Mouse (Mus musculus) hindbrain, embryonic 16.5 days (tissue): ENCODE results near the gene Ppm1e. TPM values are rescaled to one million over a fixed set of nuclear protein-coding genes. Genes with fewer than 3 reads are reported as not detected.
A peak's percentile ranks its signal among the peaks of the same experiment; 100 is the strongest.
"Not testable (repeated sequence)": the region's sequence is repeated elsewhere in the genome, so short reads cannot be mapped to it uniquely, and the experiment has no call there.

ENCODE experiments used
- ATAC-seq: fragments of 200-750 bp; cut with Nextera tagmentation; 2 replicates; pipeline ENCODE4 v1.8.0; 2017; ENCODE audit warnings: moderate TSS enrichment, moderate library complexity
- H3K27ac ChIP-seq: fragments of 300-500 bp; sonication (generic); 2 replicates; pipeline ENCODE4 v1.5.1; 2014; ENCODE audit warnings: low read depth, mild to moderate bottlenecking, control low read depth, low read length, moderate library complexity
- H3K27me3 ChIP-seq: fragments of 300-500 bp; sonication (generic); replicated peaks from 2 replicates; pipeline ENCODE4 v1.6.1; 2014; ENCODE audit warnings: low read length; ENCODE audit not compliant: control insufficient read depth, insufficient read depth
- H3K36me3 ChIP-seq: fragments of 300-500 bp; sonication (generic); 2 replicates; pipeline ENCODE4 v1.6.1; 2014; ENCODE audit warnings: mild to moderate bottlenecking, low read length, moderate library complexity, mixed read lengths; ENCODE audit not compliant: control insufficient read depth, insufficient read depth
- H3K4me1 ChIP-seq: fragments of 300-500 bp; sonication (generic); 2 replicates; pipeline ENCODE4 v1.6.1; 2014; ENCODE audit warnings: low read depth, low read length; ENCODE audit not compliant: control insufficient read depth, insufficient read depth
- H3K4me2 ChIP-seq: fragments of 300-500 bp; sonication (generic); 2 replicates; pipeline ENCODE4 v1.6.1; 2014; ENCODE audit warnings: mild to moderate bottlenecking, low read length, control low read depth, moderate library complexity
- H3K4me3 ChIP-seq: fragments of 300-500 bp; sonication (generic); 2 replicates; pipeline ENCODE4 v1.5.1; 2014; ENCODE audit warnings: mild to moderate bottlenecking, low read length, control low read depth, moderate library complexity
- H3K9ac ChIP-seq: fragments of 300-500 bp; sonication (generic); 2 replicates; pipeline ENCODE4 v1.6.1; 2014; ENCODE audit warnings: low read depth, mild to moderate bottlenecking, control low read depth, low read length, moderate library complexity
- H3K9me3 ChIP-seq: fragments of 300-500 bp; sonication (generic); 2 replicates; pipeline ENCODE4 v1.6.1; 2014; ENCODE audit warnings: mild to moderate bottlenecking, low read length, moderate library complexity; ENCODE audit not compliant: control insufficient read depth
- WGBS: fragments of 180-500 bp; shearing (Covaris S2); extraction: QIAGEN DNeasy Blood & Tissue Kit; methylation state at CpG from one replicate; pipeline ENCODE4 v1.1.7; 2014; 5-methylcytosine and 5-hydroxymethylcytosine counted together
- polyA plus RNA-seq: library from polyadenylated mRNA; unstranded; fragments of >200 nt; fragmentation: Nextera tagmentation; extraction: Ambion mirVana; gene quantifications from 2 replicates; pipeline ENCODE4 v1.2.1, GENCODE M21; 2015

The Ppm1e gene
- polyA plus RNA-seq, 1 experiment from 2014 or later, result 21.9 TPM

- Histone ChIP-seq H3K9me3 (no peaks in the 10 kb centered on the region), H3K36me3 (no peaks in the 10 kb centered on the region), H3K4me2 (no peak overlapping the region), H3K27ac (no peak overlapping the region), H3K9ac (no peak overlapping the region), H3K4me3 (no peak overlapping the region), H3K27me3 (no peaks in the 10 kb centered on the region), H3K4me1 (peaks cover 13% of the 10 kb centered on the region)
- 94% methylated on average over 2 of the region's 2 CpGs for WGBS
- no peak for ATAC-seq
These were observed 90.0 kb downstream of the Ppm1e start for GRCm38 (mm10) chr11:87268803-87269202.

- WGBS, result 65% methylated on average over 4 of the region's 4 CpGs
- no peak for ATAC-seq
- no peak overlapping the region for H3K9ac ChIP-seq
These were observed 92.6 kb downstream of the Ppm1e start for GRCm38 (mm10) chr11:87266246-87266645.

GRCm38 (mm10) chr11:87263946-87264345 is 94.9 kb downstream of the Ppm1e start:
- Histone ChIP-seq H3K27ac (no peak overlapping the region), H3K36me3 (no peaks in the 10 kb centered on the region), H3K9me3 (no peaks in the 10 kb centered on the region), H3K27me3 (no peaks in the 10 kb centered on the region), H3K4me3 (no peak overlapping the region), H3K4me2 (peak overlapping the region; percentile 21; the same call in 1 of the 2 replicates), H3K4me1 (peaks cover 11% of the 10 kb centered on the region), H3K9ac (no peak overlapping the region)
- ATAC-seq, result no peak
- WGBS, result 23% methylated on average over 7 of the region's 7 CpGs

More at GRCm38 (mm10) chr11:87266246-87266645, 92.6 kb downstream of the Ppm1e start:
- H3K4me1 ChIP-seq, result peaks cover 17% of the 10 kb centered on the region
- H3K4me2 ChIP-seq, result no peak overlapping the region
- no peak overlapping the region for H3K27ac ChIP-seq
- no peaks in the 10 kb centered on the region for H3K36me3 ChIP-seq
- H3K9me3 ChIP-seq, result no peaks in the 10 kb centered on the region
- no peak overlapping the region for H3K4me3 ChIP-seq
- H3K27me3 ChIP-seq, result no peaks in the 10 kb centered on the region

- WGBS, result 83% methylated on average over 4 of the region's 4 CpGs
- H3K4me2 ChIP-seq, ATAC-seq, H3K36me3 ChIP-seq, H3K27ac ChIP-seq, H3K9ac ChIP-seq, H3K9me3 ChIP-seq, H3K4me3 ChIP-seq, H3K27me3 ChIP-seq: not testable (repeated sequence)
- H3K4me1 ChIP-seq, result peaks cover 11% of the 10 kb centered on the region
These were observed 97.1 kb downstream of the Ppm1e start for GRCm38 (mm10) chr11:87261705-87262104.

- Histone ChIP-seq H3K9me3 (no peaks in the 10 kb centered on the region), H3K36me3 (no peaks in the 10 kb centered on the region), H3K9ac (no peak overlapping the region), H3K4me2 (no peak overlapping the region), H3K27ac (no peak overlapping the region), H3K27me3 (no peaks in the 10 kb centered on the region), H3K4me1 (peaks cover 11% of the 10 kb centered on the region), H3K4me3 (no peak overlapping the region)
- no peak for ATAC-seq
- WGBS, result 91% methylated on average over 10 of the region's 10 CpGs
These were observed 99.0 kb downstream of the Ppm1e start for GRCm38 (mm10) chr11:87259792-87260191.

GRCm38 (mm10) chr11:87257282-87257681 is 101.5 kb downstream of the Ppm1e start:
- Histone ChIP-seq H3K36me3 (no peaks in the 10 kb centered on the region), H3K4me1 (no peaks in the 10 kb centered on the region), H3K27ac (no peak overlapping the region), H3K4me3 (no peak overlapping the region), H3K9me3 (no peaks in the 10 kb centered on the region), H3K4me2 (no peak overlapping the region), H3K9ac (no peak overlapping the region), H3K27me3 (no peaks in the 10 kb centered on the region)
- 91% methylated on average over 5 of the region's 5 CpGs for WGBS
- ATAC-seq, result no peak

- H3K9me3 ChIP-seq, result no peaks in the 10 kb centered on the region
- no peak for ATAC-seq
- no peak overlapping the region for H3K27ac ChIP-seq
- no peak overlapping the region for H3K4me3 ChIP-seq
- no peak overlapping the region for H3K4me2 ChIP-seq
- H3K36me3 ChIP-seq, result no peaks in the 10 kb centered on the region
- H3K9ac ChIP-seq, result no peak overlapping the region
- WGBS, result 60% methylated on average over 5 of the region's 5 CpGs
- no peaks in the 10 kb centered on the region for H3K27me3 ChIP-seq
- no peaks in the 10 kb centered on the region for H3K4me1 ChIP-seq
These were observed 104.7 kb downstream of the Ppm1e start for GRCm38 (mm10) chr11:87254149-87254548.

GRCm38 (mm10) chr11:87253294-87253693 is 105.5 kb downstream of the Ppm1e start:
- no peaks in the 10 kb centered on the region for H3K27me3 ChIP-seq
- no peaks in the 10 kb centered on the region for H3K36me3 ChIP-seq
- no peak overlapping the region for H3K27ac ChIP-seq
- H3K4me1 ChIP-seq, result no peaks in the 10 kb centered on the region
- no peaks in the 10 kb centered on the region for H3K9me3 ChIP-seq
- no peak for ATAC-seq
- WGBS, result 91% methylated on average over 6 of the region's 6 CpGs
- no peak overlapping the region for H3K4me3 ChIP-seq
- H3K9ac ChIP-seq, result no peak overlapping the region
- H3K4me2 ChIP-seq, result no peak overlapping the region

GRCm38 (mm10) chr11:87250132-87250531 is 108.7 kb downstream of the Ppm1e start:
- no peak for ATAC-seq
- no peak overlapping the region for H3K9ac ChIP-seq
- H3K4me1 ChIP-seq, result no peaks in the 10 kb centered on the region; the same call in 1 of the 2 replicates
- no peaks in the 10 kb centered on the region for H3K27me3 ChIP-seq
- H3K4me3 ChIP-seq, result no peak overlapping the region
- no peaks in the 10 kb centered on the region for H3K36me3 ChIP-seq
- H3K9me3 ChIP-seq, result no peaks in the 10 kb centered on the region
- H3K4me2 ChIP-seq, result no peak overlapping the region
- 76% methylated on average over 6 of the region's 6 CpGs for WGBS
- no peak overlapping the region for H3K27ac ChIP-seq

- ATAC-seq, result no peak
- Histone ChIP-seq H3K27ac (no peak overlapping the region; the same call in 1 of the 2 replicates), H3K9me3 (no peaks in the 10 kb centered on the region), H3K4me3 (no peak overlapping the region), H3K4me1 (no peaks in the 10 kb centered on the region; the same call in 1 of the 2 replicates), H3K9ac (no peak overlapping the region), H3K36me3 (no peaks in the 10 kb centered on the region), H3K4me2 (no peak overlapping the region), H3K27me3 (no peaks in the 10 kb centered on the region)
- WGBS, result 45% methylated on average over 5 of the region's 5 CpGs
These were observed 111.3 kb downstream of the Ppm1e start for GRCm38 (mm10) chr11:87247494-87247866.
